Mouse (Mus musculus): ENCODE results near the gene Ddo.

DNA sequence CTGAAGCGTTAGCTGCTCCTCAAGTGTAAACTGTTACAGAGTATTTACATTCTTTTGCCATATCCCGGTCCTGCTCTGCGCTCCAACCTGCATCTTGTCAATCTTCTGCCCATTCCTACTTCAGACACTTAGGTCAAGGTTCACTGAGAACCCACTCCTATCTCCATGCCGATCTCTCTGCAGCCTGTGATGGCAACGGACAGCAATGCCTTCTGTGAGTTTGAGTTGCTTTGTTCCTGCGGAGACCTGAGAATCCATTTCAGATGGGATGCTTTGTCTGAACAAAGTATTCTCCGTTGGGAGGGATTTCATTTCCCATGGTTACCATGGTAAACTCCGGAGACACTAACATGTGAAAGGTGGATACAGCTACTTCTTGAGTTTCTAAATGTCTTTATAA lies 55.8 kb downstream of the Ddo start:
- TF ChIP-seq CTCF (IDR thresholded peaks at IDR 0.05; ENCODE audit: extremely low read depth, insufficient read length, insufficient replicate concordance, low read depth, low read length) (no peak), POLR2A (IDR thresholded peaks at IDR 0.05; ENCODE audit: low read depth, low read length) (no peak)
